Mouse (Mus musculus): ENCODE measurements at regions not wholly inside any gene's neighbourhood (a gene's known extent, or its start where the extent isn't known, plus 50 kb on each side); places are given as distances from the start of the nearest gene placed in this dataset.
A peak's percentile ranks its signal among the peaks of the same experiment; 100 is the strongest.

- H3K27me3 ChIP-seq (replicated peaks; ENCODE audit: low read depth, poor library complexity, severe bottlenecking), result peaks cover 16% of the 10 kb centered on the region
- peaks cover 32% of the 10 kb centered on the region for H3K4me1 ChIP-seq
- 54% methylated on average over 2 of the region's 2 CpGs for WGBS
- DNase-seq (ENCODE audit: low spot score), result peak; percentile 16
- peak overlapping the region; percentile 31 for H3K27ac ChIP-seq (replicated peaks)
- H3K9me3 ChIP-seq, result no peaks in the 10 kb centered on the region
- H3K4me3 ChIP-seq, result no peak overlapping the region
- H3K36me3 ChIP-seq (replicated peaks), result no peaks in the 10 kb centered on the region
These were observed 388.1 kb upstream of the Actbl2 start for GRCm38 (mm10) chr13:110866713-110867112.

GRCm38 (mm10) chr13:110871125-110871775 is 383.6 kb upstream of the Actbl2 start:
- H3K9me3 ChIP-seq, result no peaks in the 10 kb centered on the region
- no peaks in the 10 kb centered on the region for H3K36me3 ChIP-seq (replicated peaks)
- H3K27me3 ChIP-seq (replicated peaks; ENCODE audit: low read depth, poor library complexity, severe bottlenecking), result peaks cover 16% of the 10 kb centered on the region
- no peak for DNase-seq (ENCODE audit: low spot score)
- WGBS, result 42% methylated on average over 4 of the region's 4 CpGs
- no peak overlapping the region for H3K27ac ChIP-seq (replicated peaks)
- no peak overlapping the region for H3K4me3 ChIP-seq
- H3K4me1 ChIP-seq, result peaks cover 35% of the 10 kb centered on the region

- H3K4me3 ChIP-seq, result no peak overlapping the region
- no peak overlapping the region for H3K27ac ChIP-seq (replicated peaks)
These were observed 383.1 kb upstream of the Actbl2 start for GRCm38 (mm10) chr13:110871776-110872135.

GRCm38 (mm10) chr13:110881573-110881972 is 373.2 kb upstream of the Actbl2 start:
- H3K36me3 ChIP-seq (replicated peaks), result no peaks in the 10 kb centered on the region
- WGBS, result 79% methylated on average over 3 of the region's 3 CpGs
- no peak overlapping the region for H3K4me3 ChIP-seq
- H3K4me1 ChIP-seq, result no peaks in the 10 kb centered on the region
- no peak for DNase-seq (ENCODE audit: low spot score)
- no peaks in the 10 kb centered on the region for H3K27me3 ChIP-seq (replicated peaks; ENCODE audit: low read depth, poor library complexity, severe bottlenecking)
- H3K27ac ChIP-seq (replicated peaks), result no peak overlapping the region
- no peaks in the 10 kb centered on the region for H3K9me3 ChIP-seq

More at GRCm38 (mm10) chr13:110871776-110872135, 383.1 kb upstream of the Actbl2 start:
- Histone ChIP-seq H3K9me3 (no peaks in the 10 kb centered on the region), H3K4me1 (peaks cover 30% of the 10 kb centered on the region), H3K36me3 (replicated peaks) (no peaks in the 10 kb centered on the region), H3K27me3 (replicated peaks; ENCODE audit: low read depth, poor library complexity, severe bottlenecking) (peaks cover 16% of the 10 kb centered on the region)
- 26% methylated on average over 1 of the region's 1 CpGs for WGBS
- no peak for DNase-seq (ENCODE audit: low spot score)

- WGBS, result 77% methylated on average over 3 of the region's 3 CpGs
- H3K4me1 ChIP-seq, result no peaks in the 10 kb centered on the region
These were observed 372.6 kb upstream of the Actbl2 start for GRCm38 (mm10) chr13:110882173-110882572.

GRCm38 (mm10) chr13:110882661-110883172 is 372.1 kb upstream of the Actbl2 start:
- 81% methylated on average over 10 of the region's 10 CpGs for WGBS
- H3K4me3 ChIP-seq, result no peak overlapping the region
- H3K27ac ChIP-seq (replicated peaks), result no peak overlapping the region

More at GRCm38 (mm10) chr13:110882173-110882572, 372.6 kb upstream of the Actbl2 start:
- H3K27ac ChIP-seq (replicated peaks), result no peak overlapping the region
- H3K36me3 ChIP-seq (replicated peaks), result no peaks in the 10 kb centered on the region
- no peaks in the 10 kb centered on the region for H3K9me3 ChIP-seq
- H3K4me3 ChIP-seq, result no peak overlapping the region
- no peaks in the 10 kb centered on the region for H3K27me3 ChIP-seq (replicated peaks; ENCODE audit: low read depth, poor library complexity, severe bottlenecking)
- DNase-seq (ENCODE audit: low spot score), result no peak

GRCm38 (mm10) chr13:110893909-110894308 is 360.9 kb upstream of the Actbl2 start:
- WGBS, result 38% methylated on average over 6 of the region's 6 CpGs
- peak; percentile 43 for DNase-seq (ENCODE audit: low spot score)
- Histone ChIP-seq H3K27me3 (replicated peaks; ENCODE audit: low read depth, poor library complexity, severe bottlenecking) (no peaks in the 10 kb centered on the region), H3K9me3 (no peaks in the 10 kb centered on the region), H3K27ac (replicated peaks) (no peak overlapping the region), H3K4me3 (no peak overlapping the region), H3K36me3 (replicated peaks) (no peaks in the 10 kb centered on the region), H3K4me1 (peaks cover 33% of the 10 kb centered on the region)

More at GRCm38 (mm10) chr13:110882661-110883172, 372.1 kb upstream of the Actbl2 start:
- DNase-seq (ENCODE audit: low spot score), result no peak
- no peaks in the 10 kb centered on the region for H3K9me3 ChIP-seq
- no peaks in the 10 kb centered on the region for H3K36me3 ChIP-seq (replicated peaks)
- H3K27me3 ChIP-seq (replicated peaks; ENCODE audit: low read depth, poor library complexity, severe bottlenecking), result no peaks in the 10 kb centered on the region
- no peaks in the 10 kb centered on the region for H3K4me1 ChIP-seq

- Histone ChIP-seq H3K27me3 (replicated peaks; ENCODE audit: low read depth, poor library complexity, severe bottlenecking) (no peaks in the 10 kb centered on the region), H3K4me1 (peaks cover 33% of the 10 kb centered on the region), H3K9me3 (no peaks in the 10 kb centered on the region), H3K36me3 (replicated peaks) (no peaks in the 10 kb centered on the region), H3K4me3 (no peak overlapping the region), H3K27ac (replicated peaks) (peak overlapping the region; percentile 44; the same call in 1 of the 2 replicates)
- 49% methylated on average over 6 of the region's 6 CpGs for WGBS
- DNase-seq (ENCODE audit: low spot score), result no peak
These were observed 359.5 kb upstream of the Actbl2 start for GRCm38 (mm10) chr13:110895349-110895748.

- Histone ChIP-seq H3K9me3 (no peaks in the 10 kb centered on the region), H3K36me3 (replicated peaks) (no peaks in the 10 kb centered on the region), H3K4me3 (no peak overlapping the region), H3K4me1 (peaks cover 33% of the 10 kb centered on the region), H3K27ac (replicated peaks) (no peak overlapping the region), H3K27me3 (replicated peaks; ENCODE audit: low read depth, poor library complexity, severe bottlenecking) (no peaks in the 10 kb centered on the region)
- no peak for DNase-seq (ENCODE audit: low spot score)
- 59% methylated on average over 8 of the region's 8 CpGs for WGBS
These were observed 358.9 kb upstream of the Actbl2 start for GRCm38 (mm10) chr13:110895900-110896299.

GRCm38 (mm10) chr13:110897621-110898020 is 357.2 kb upstream of the Actbl2 start:
- Histone ChIP-seq H3K4me3 (no peak overlapping the region), H3K9me3 (no peaks in the 10 kb centered on the region), H3K4me1 (peaks cover 33% of the 10 kb centered on the region), H3K27me3 (replicated peaks; ENCODE audit: low read depth, poor library complexity, severe bottlenecking) (no peaks in the 10 kb centered on the region), H3K27ac (replicated peaks) (no peak overlapping the region), H3K36me3 (replicated peaks) (no peaks in the 10 kb centered on the region)
- DNase-seq (ENCODE audit: low spot score), result no peak
- 61% methylated on average over 4 of the region's 4 CpGs for WGBS

GRCm38 (mm10) chr13:110902994-110903644 is 351.7 kb upstream of the Actbl2 start:
- Histone ChIP-seq H3K27ac (replicated peaks) (peak overlapping the region; percentile 14; the same call in 1 of the 2 replicates), H3K9me3 (no peaks in the 10 kb centered on the region), H3K36me3 (replicated peaks) (no peaks in the 10 kb centered on the region), H3K27me3 (replicated peaks; ENCODE audit: low read depth, poor library complexity, severe bottlenecking) (no peaks in the 10 kb centered on the region), H3K4me3 (no peak overlapping the region), H3K4me1 (peaks cover 17% of the 10 kb centered on the region)
- DNase-seq (ENCODE audit: low spot score), result no peak
- WGBS, result 77% methylated on average over 7 of the region's 7 CpGs

GRCm38 (mm10) chr13:110907319-110907955 is 347.4 kb upstream of the Actbl2 start:
- DNase-seq (ENCODE audit: low spot score), result peak; percentile 27
- H3K27ac ChIP-seq (replicated peaks), result no peak overlapping the region
- no peak overlapping the region for H3K4me3 ChIP-seq
- no peaks in the 10 kb centered on the region for H3K27me3 ChIP-seq (replicated peaks; ENCODE audit: low read depth, poor library complexity, severe bottlenecking)
- peaks cover 17% of the 10 kb centered on the region for H3K4me1 ChIP-seq
- 46% methylated on average over 6 of the region's 6 CpGs for WGBS
- H3K36me3 ChIP-seq (replicated peaks), result no peaks in the 10 kb centered on the region
- H3K9me3 ChIP-seq, result no peaks in the 10 kb centered on the region
